Mouse (Mus musculus) gastrocnemius, postnatal 14 days (tissue): ENCODE measurements around the gene Wdr41. TPM values are rescaled to one million over a fixed set of nuclear protein-coding genes. Genes with fewer than 3 reads are reported as not detected.

Experiments used
- DNase-seq: peaks from one replicate; pipeline ENCODE4 v3.0.0; 2021; ENCODE audit warnings: mixed read lengths
- intact Hi-C: fragments of 180-260 bp; cut with DNase I; formaldehyde crosslinking; loops from one replicate; pipeline ENCODE4 v1.15.1; 2025; ENCODE audit warnings: low total_unique reads
- total RNA-seq, 2 experiments: library from RNA; stranded (reverse); gene quantifications; 2 replicates each; pipeline ENCODE4 v1.2.3; 2021

The Wdr41 gene
- total RNA-seq, 2 experiments from 2014 or later: 13.0 to 13.2 TPM

- intact Hi-C loops: no loop called here
Measured at GRCm38 (mm10) chr13:95032127-95032831, 56.1 kb downstream of the Wdr41 start.

GRCm38 (mm10) chr13:95032973-95033372 lies 56.8 kb downstream of the Wdr41 start:
- intact Hi-C loops: no loop called here
- DNase-seq: no peak

More at GRCm38 (mm10) chr13:95032127-95032831, 56.1 kb downstream of the Wdr41 start:
- DNase-seq: no peak

GRCm38 (mm10) chr13:95034094-95034493 lies 58.0 kb downstream of the Wdr41 start:
- intact Hi-C loops: no loop called here
- DNase-seq: no peak

DNA sequence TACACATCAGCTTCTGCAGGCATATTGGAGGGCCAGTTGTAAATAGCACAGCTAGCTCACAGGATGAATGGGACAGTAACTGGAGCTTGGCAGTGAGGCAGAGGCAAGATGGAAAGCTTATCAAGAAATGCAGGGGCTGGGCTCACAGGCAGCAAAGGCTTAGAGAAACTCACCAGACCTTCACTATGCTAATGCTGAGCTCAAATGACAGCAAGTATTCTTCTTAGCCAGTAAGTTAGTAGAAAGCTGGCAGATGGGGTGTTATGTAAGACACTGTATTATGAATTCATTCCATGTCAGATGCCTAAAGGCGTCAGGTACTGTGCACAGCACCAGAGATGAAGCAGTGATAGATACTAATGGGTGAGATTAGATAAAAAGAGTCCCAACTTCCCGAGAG lies 58.6 kb downstream of the Wdr41 start:
- intact Hi-C loops: no loop called here
- no peak for DNase-seq

DNA sequence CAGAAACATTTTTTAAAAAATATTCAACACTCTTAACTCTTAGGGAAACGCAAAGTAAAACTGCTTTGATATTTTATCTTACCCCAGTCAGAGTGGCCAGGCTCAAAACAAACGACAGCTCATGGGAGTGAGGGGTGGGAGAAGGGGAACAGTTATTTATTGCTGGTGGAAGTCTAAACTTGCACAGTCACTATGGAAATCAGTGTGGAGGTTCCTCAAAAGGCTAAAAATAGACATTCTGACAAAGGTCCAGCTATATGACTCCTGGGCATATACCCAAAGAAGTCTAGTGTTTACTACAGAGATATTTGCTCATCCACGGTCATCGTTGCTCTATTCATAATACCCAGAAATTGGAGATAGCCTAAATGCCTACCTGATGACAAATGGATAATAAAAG lies 62.1 kb downstream of the Wdr41 start:
- intact Hi-C loops: no loop called here
- no peak for DNase-seq

DNA sequence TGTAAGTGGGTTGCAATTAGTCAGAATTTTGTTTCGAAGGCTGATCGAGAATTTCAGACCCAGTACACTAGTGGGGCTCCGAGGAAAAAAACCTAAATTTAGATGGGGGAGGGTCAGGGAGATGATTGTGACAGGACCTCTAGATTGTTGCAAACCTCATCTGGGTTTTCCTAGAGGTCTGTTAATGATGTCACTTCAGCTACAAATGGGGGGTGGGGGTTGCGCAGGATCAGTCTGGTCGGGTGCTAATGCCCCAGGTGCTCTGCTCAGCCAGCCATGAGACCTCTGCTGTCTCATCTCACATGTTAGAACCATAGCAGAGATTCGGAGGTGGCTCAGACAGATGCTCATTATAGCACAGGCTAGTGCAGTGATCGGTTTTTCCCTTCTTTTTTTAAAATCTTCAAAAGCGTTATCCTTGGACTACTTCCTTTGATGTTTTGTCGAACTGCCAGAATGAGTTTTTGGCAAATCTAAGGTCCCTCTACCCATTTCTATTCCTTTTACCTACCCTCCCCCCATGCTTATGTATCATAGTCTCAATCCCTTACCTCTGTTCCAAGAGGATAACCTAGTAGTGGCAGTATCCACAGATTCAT lies 64.1 kb downstream of the Wdr41 start:
- intact Hi-C loops: no loop called here
- no peak for DNase-seq

- intact Hi-C loops: no loop called here
- no peak for DNase-seq
Measured at GRCm38 (mm10) chr13:95044108-95044507, 68.0 kb downstream of the Wdr41 start.

DNA sequence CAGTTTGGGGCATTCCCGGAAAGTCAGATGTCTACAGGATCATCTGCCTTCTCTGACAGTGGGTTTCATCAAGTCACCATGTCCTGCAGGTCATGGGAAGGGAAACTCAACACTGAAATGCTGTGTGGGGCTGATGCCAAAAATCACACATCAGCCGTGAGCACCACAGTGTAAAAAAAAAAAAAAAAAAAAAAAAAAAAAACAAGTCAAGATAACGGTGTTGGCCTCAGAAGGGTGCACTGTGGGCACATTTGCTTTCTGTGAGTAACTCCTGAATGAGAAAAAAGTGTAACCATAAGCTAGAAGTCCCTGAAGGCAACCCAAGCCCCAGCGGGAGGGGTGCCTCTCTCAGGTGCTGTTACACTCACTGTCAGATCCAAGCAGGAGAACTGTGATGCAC lies 74.3 kb downstream of the Wdr41 start:
- DNase-seq: no peak
- intact Hi-C loops: no loop called here

GRCm38 (mm10) chr13:95052421-95052820 lies 76.3 kb downstream of the Wdr41 start:
- DNase-seq: no peak
- intact Hi-C loops: no loop called here

GRCm38 (mm10) chr13:95055742-95056388 lies 79.7 kb downstream of the Wdr41 start:
- intact Hi-C loops: no loop called here
- no peak for DNase-seq

GRCm38 (mm10) chr13:95056501-95057280 lies 80.5 kb downstream of the Wdr41 start:
- intact Hi-C loops: no loop called here

GRCm38 (mm10) chr13:95058885-95059284 lies 82.7 kb downstream of the Wdr41 start:
- no peak for DNase-seq
- intact Hi-C loops: no loop called here

More at GRCm38 (mm10) chr13:95056501-95057280, 80.5 kb downstream of the Wdr41 start:
- no peak for DNase-seq

DNA sequence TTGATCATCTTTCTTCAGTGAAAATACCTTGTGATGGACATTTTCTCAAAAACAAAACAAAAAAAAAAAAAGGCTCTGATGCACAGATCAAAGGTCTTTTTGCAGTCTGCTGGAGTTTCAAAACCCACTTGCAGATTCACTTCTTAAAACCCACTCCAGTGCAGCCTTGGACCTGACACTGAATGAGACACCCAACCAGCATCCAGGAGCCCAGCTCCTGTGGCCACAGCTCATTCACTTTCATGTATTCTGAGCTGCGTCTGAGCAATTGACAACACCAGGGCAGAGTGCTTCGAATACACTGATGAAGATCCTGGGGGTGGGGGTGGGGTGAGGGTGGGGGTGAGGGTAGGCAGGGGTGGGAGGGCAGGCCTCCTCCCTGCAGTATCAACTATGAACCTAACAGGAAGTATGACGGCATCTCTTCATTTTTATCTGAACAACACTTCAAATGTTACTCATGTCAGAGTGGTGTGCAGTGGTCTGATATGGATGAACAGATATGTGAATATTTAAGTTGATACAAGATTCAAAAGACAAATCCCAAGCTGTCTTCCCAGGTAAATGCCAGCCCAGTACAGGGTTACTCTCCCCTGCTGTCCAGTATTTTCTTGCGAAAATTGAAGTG lies 87.4 kb downstream of the Wdr41 start:
- DNase-seq: no peak
- intact Hi-C loops: no loop called here

DNA sequence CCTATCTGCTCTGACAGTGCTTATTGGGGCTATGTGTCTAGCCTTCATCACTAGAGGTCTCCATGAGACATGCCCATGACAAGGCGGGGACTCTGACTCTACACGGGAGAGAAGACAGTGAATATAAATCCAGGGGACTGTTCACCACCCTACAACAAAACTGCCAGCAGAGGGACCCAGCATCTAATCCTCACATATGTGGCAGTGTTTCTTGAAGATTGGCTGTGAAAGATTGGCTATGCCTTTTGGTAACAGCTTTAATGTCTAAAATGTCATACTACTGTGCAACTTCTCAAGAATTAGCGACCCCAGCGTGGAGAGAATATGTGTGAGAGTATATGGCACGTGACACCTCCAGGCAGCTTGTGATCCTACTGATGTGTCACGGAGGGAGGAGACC lies 91.7 kb downstream of the Wdr41 start:
- intact Hi-C loops: loop anchor here (5.0 kb wide), 1 partner anchor 956 kb away; no protein-coding TSS in a partner anchor
- no peak for DNase-seq

- intact Hi-C loops: no loop called here
- no peak for DNase-seq
Measured at GRCm38 (mm10) chr13:95070268-95070667, 94.1 kb downstream of the Wdr41 start.

Other genes with a start within 250 kb of the Wdr41 start
- 10 to 100 TPM; 85.0 to 86.1 TPM for gene Tbca, start 187.4 kb upstream of the Wdr41 start, total RNA-seq
- gene Otp, start 100.7 kb upstream of the Wdr41 start, total RNA-seq: not detected